Mouse (Mus musculus) CH12.LX (cell line): Measurements from ENCODE around the gene Akr1b8.

Experiments
- CTCF ChIP-seq, 2 experiments: IDR thresholded peaks in 1 of 2; conservative IDR thresholded peaks in 1 of 2; 2 replicates each; pipeline ENCODE4 v1.5.1; 2011 to 2012; ENCODE audit warnings: low read depth in 2 of 2, low read length in 2 of 2, improper control_type of control experiment in 1 of 2, inconsistent platforms in 1 of 2, mild to moderate bottlenecking in 1 of 2, moderate library complexity in 1 of 2
- POLR2A ChIP-seq: IDR thresholded peaks from 2 replicates; pipeline ENCODE4 v1.6.1; 2011; ENCODE audit warnings: low read depth, mild to moderate bottlenecking, improper control_type of control experiment, low read length

- TF ChIP-seq CTCF (conservative IDR thresholded peaks at IDR 0.05 in 1 of 2, IDR thresholded peaks at IDR 0.05 in 1 of 2; ENCODE audit: low read depth in 2 of 2, low read length in 2 of 2) (no peak), POLR2A (no peak)
Observed at GRCm38 (mm10) chr6:34310023-34310595, 43.8 kb upstream of the Akr1b8 start.
